Mouse (Mus musculus): ENCODE measurements around the gene BC048671. TPM values are rescaled to one million over a fixed set of nuclear protein-coding genes. Genes with fewer than 3 reads are reported as not detected.

BC048671 gene
- not detected for polyA plus RNA-seq (2012; fragmentation: generic; extraction: Trizol)
- long read RNA-seq, experiment 1, result 0 reads
- long read RNA-seq, experiment 2, result 0 reads

DNA sequence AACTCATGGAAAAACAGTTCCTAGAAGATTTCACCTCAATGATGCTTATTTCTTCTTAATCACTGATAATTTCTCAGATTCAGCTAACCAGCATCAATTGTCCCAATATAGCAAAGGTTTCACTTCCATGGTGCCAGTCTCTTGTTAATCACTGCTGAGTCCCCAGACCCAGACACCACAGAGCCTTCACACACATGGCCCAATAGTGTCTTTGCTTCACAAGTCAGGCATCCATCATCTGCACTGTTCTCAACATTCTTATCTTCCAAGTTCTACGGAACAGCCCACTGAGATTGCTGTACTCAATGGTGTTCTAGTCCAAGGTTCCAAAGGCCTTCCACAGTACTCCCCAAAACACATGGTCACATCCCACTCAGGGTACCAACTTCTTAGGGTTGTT is at the start of gene BC048671:
TSS of gene BC048671 (plus strand) at position 301 of the 400 bp plus-strand sequence.
- no peaks in the 10 kb centered on the region for H3K79me2 ChIP-seq (ENCODE audit: control insufficient read depth, insufficient read depth)
- TF ChIP-seq USF1 (IDR thresholded peaks at IDR 0.05; ENCODE audit: low read depth), result no peak
- no peak for TF ChIP-seq CEBPB (IDR thresholded peaks at IDR 0.05; ENCODE audit: low read depth)
- TF ChIP-seq MAX (IDR thresholded peaks at IDR 0.05), result no peak
- TF ChIP-seq CTCF (IDR thresholded peaks at IDR 0.05; ENCODE audit: control insufficient read depth, insufficient read depth, insufficient read length), result no peak
- H3K4me3 ChIP-seq (ENCODE audit: insufficient read depth, poor library complexity, severe bottlenecking), result no peak within 1 kb of the TSS
- no peak within 1 kb of the TSS for H3ac ChIP-seq (ENCODE audit: control insufficient read depth, insufficient read length, low read depth)
- H3K27me3 ChIP-seq (ENCODE audit: control insufficient read depth, insufficient read depth, insufficient read length), result no peaks in the 10 kb centered on the region
- no peaks in the 10 kb centered on the region for H3K36me3 ChIP-seq (ENCODE audit: control insufficient read depth, insufficient read depth)
- no peaks in the 10 kb centered on the region for H3K79me3 ChIP-seq (ENCODE audit: low read depth)

DNA sequence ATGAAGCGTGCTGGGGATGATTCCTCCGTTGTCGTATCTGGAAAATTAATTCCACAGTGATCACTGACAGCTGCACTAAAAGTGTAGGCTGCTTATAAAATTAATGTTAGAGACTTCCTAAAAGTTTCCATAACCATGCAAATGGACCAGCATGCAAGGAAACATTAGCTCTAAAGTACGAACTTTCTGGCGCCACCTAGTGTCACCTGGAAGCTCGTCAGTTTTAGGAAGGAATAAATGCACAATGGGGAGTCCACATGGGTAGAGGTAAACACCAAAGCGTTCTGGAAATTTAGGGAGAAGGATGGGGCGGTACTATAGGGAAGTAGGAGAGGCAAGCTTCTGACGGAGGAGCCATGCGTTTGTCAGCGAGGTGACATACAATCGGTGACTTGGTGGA is 12.8 kb upstream of the BC048671 start:
- no peaks in the 10 kb centered on the region for H3K79me2 ChIP-seq (ENCODE audit: control insufficient read depth, insufficient read depth)
- no peaks in the 10 kb centered on the region for H3K79me3 ChIP-seq (ENCODE audit: low read depth)
- TF ChIP-seq MYOG (IDR thresholded peaks at IDR 0.05; ENCODE audit: control insufficient read depth, extremely low read depth, insufficient read length) (no peak), MYOD1 (IDR thresholded peaks at IDR 0.05; ENCODE audit: control insufficient read depth, insufficient read length, low read depth) (no peak)
- H3ac ChIP-seq (ENCODE audit: control insufficient read depth, insufficient read length, low read depth), result no peak overlapping the region
- H3K36me3 ChIP-seq (ENCODE audit: control insufficient read depth, insufficient read depth), result no peaks in the 10 kb centered on the region
- no peak overlapping the region for H3K4me3 ChIP-seq (ENCODE audit: insufficient read depth, poor library complexity, severe bottlenecking)
- H3K27me3 ChIP-seq (ENCODE audit: control insufficient read depth, insufficient read depth, insufficient read length), result no peaks in the 10 kb centered on the region

DNA sequence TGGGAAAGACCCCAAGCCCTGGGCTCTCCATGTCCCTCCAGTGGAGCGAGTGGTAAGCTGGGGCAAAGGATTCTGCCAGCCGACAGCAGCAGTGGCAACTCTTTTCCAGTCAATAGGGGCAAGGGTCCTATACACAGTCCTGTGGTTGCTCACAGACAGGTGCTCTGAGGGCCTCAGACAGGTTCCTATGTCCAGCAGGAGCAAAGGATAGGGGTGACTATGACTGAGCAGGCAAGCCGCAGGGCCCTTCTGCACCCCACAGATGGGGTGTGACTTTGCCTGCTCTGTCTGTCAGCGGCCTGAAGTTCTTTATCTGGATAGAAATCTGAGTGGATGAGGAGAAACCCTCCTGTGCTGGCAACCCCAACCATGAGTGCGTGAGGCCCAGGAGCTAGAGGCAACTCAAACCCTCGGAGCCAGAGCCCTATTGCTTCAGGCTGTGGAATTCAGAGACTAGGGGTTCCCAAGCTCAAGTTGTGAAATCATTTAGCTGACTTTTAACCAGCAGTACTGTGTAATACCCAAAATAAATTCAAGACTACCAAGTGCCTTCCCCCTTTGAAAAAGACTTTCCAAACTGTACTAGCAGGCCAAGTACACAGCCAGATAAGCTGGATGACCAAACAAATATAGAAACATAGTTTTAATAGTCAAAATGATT is 5.4 kb downstream of the BC048671 start:
- TF ChIP-seq MAX (IDR thresholded peaks at IDR 0.05), result no peak
- no peak for TF ChIP-seq MYOD1 (IDR thresholded peaks at IDR 0.05; ENCODE audit: control insufficient read depth, insufficient read length, low read depth)
- no peak for TF ChIP-seq FOSL1 (IDR thresholded peaks at IDR 0.05; ENCODE audit: insufficient read depth, low read length, poor library complexity, severe bottlenecking)

GRCm38 (mm10) chr6:90308839-90309778 is 8.1 kb downstream of the BC048671 start:
- Histone ChIP-seq H3K36me3 (ENCODE audit: control insufficient read depth, insufficient read depth) (no peaks in the 10 kb centered on the region), H3K79me3 (ENCODE audit: low read depth) (no peaks in the 10 kb centered on the region), H3K79me2 (ENCODE audit: control insufficient read depth, insufficient read depth) (no peaks in the 10 kb centered on the region), H3ac (ENCODE audit: control insufficient read depth, insufficient read length, low read depth) (no peak overlapping the region), H3K4me3 (ENCODE audit: insufficient read depth, poor library complexity, severe bottlenecking) (no peak overlapping the region), H3K27me3 (ENCODE audit: control insufficient read depth, insufficient read depth, insufficient read length) (no peaks in the 10 kb centered on the region)
- TF ChIP-seq MAX (IDR thresholded peaks at IDR 0.05) (no peak), MYOG (IDR thresholded peaks at IDR 0.05; ENCODE audit: control insufficient read depth, extremely low read depth, insufficient read length) (no peak), CTCF (IDR thresholded peaks at IDR 0.05; ENCODE audit: control insufficient read depth, insufficient read depth, insufficient read length) (no peak), FOSL1 (IDR thresholded peaks at IDR 0.05; ENCODE audit: insufficient read depth, low read length, poor library complexity, severe bottlenecking) (no peak), USF1 (IDR thresholded peaks at IDR 0.05; ENCODE audit: low read depth) (no peak), CEBPB (IDR thresholded peaks at IDR 0.05; ENCODE audit: low read depth) (no peak), MYOD1 (IDR thresholded peaks at IDR 0.05; ENCODE audit: control insufficient read depth, insufficient read length, low read depth) (no peak)

More for the DNA sequence above, 5.4 kb downstream of the BC048671 start:
- no peaks in the 10 kb centered on the region for H3K79me3 ChIP-seq (ENCODE audit: low read depth)
- no peak overlapping the region for H3K4me3 ChIP-seq (ENCODE audit: insufficient read depth, poor library complexity, severe bottlenecking)
- H3ac ChIP-seq (ENCODE audit: control insufficient read depth, insufficient read length, low read depth), result no peak overlapping the region
- H3K27me3 ChIP-seq (ENCODE audit: control insufficient read depth, insufficient read depth, insufficient read length), result no peaks in the 10 kb centered on the region
- H3K79me2 ChIP-seq (ENCODE audit: control insufficient read depth, insufficient read depth), result no peaks in the 10 kb centered on the region
- no peaks in the 10 kb centered on the region for H3K36me3 ChIP-seq (ENCODE audit: control insufficient read depth, insufficient read depth)

DNA sequence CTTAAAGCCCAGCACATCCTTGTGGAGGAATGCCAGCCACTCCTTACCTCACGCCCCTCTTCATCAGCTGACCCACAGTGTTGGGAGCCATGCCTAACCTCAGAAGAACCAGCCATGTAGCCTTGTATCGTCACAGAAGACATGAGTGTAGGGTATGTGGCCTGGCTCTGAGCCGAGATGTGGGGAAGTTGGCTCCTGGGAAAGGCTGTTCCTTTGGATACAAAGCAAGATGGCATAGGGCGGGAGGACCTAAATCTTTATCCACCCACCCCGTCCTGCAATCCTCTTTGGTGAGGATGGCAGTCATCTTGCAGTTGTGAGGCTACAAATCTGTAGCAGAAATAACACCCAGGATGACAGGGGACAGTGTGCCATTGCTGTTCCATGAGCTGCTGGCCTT is 14.9 kb downstream of the BC048671 start:
- TF ChIP-seq FOSL1 (IDR thresholded peaks at IDR 0.05; ENCODE audit: insufficient read depth, low read length, poor library complexity, severe bottlenecking) (no peak), MYOD1 (IDR thresholded peaks at IDR 0.05; ENCODE audit: control insufficient read depth, insufficient read length, low read depth) (no peak), CTCF (IDR thresholded peaks at IDR 0.05; ENCODE audit: control insufficient read depth, insufficient read depth, insufficient read length) (no peak), MYOG (IDR thresholded peaks at IDR 0.05; ENCODE audit: control insufficient read depth, extremely low read depth, insufficient read length) (no peak), USF1 (IDR thresholded peaks at IDR 0.05; ENCODE audit: low read depth) (no peak), MAX (IDR thresholded peaks at IDR 0.05) (no peak), CEBPB (IDR thresholded peaks at IDR 0.05; ENCODE audit: low read depth) (no peak)
- Histone ChIP-seq H3K79me2 (ENCODE audit: control insufficient read depth, insufficient read depth) (no peaks in the 10 kb centered on the region), H3K79me3 (ENCODE audit: low read depth) (no peaks in the 10 kb centered on the region), H3K36me3 (ENCODE audit: control insufficient read depth, insufficient read depth) (no peaks in the 10 kb centered on the region), H3ac (ENCODE audit: control insufficient read depth, insufficient read length, low read depth) (no peak overlapping the region), H3K4me3 (ENCODE audit: insufficient read depth, poor library complexity, severe bottlenecking) (no peak overlapping the region), H3K27me3 (ENCODE audit: control insufficient read depth, insufficient read depth, insufficient read length) (no peaks in the 10 kb centered on the region)

Measured in C2C12 (cell line).